Mouse (Mus musculus): ENCODE data around the gene Golga2.

DNA sequence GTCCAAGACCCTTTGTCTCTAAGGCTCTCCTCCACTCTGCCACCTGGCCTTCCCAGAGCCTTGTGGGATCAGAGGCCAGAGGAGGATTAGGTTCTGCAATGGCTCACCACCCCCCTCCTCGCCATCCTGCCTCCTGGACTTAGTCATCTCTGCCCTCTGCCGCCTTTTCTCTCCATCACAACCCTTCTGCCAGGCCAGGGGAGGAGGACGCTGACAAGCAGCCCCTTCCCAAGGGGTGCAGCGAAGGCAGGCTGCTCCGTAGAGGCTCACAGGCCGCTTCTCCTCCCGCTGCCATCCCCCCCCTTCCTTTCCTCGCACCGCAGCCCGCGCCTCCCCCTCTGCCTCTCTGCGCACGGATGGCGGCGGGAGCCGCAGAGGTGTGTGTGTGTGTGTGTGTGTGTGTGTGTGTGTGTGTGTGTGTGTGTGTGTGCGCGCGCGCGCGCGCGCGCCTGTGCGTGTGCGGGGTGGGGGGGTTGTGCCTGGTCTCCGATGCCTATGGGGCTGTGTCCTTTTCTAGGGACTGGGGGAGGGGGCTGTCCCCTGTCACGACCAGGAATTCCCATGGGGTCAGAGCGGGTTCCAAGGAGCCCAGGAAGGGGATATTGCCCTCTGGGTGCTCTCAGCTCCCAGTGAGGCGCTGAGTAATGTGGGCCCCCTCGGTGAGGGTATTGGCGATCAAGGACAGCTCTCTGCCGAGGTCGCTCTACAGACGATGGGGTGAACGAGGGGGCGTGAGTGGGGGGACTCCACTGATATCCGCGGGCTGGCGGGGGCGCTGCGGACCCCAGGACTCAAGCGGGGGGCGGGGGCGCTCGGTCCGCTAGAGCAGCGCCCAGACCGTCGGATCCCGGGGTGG is 65.2 kb downstream of the Golga2 start, which contains the start of gene Ciz1:
- TF ChIP-seq CTCF (IDR thresholded peaks at IDR 0.05; ENCODE audit: borderline replicate concordance, insufficient read depth, low read length) (no peak), POLR2A (IDR thresholded peaks at IDR 0.05; ENCODE audit: low read depth, low read length) (no peak; the same call in 1 of the 2 replicates)
